Mouse (Mus musculus): ENCODE measurements around the gene Efhc1. TPM values are rescaled to one million over a fixed set of nuclear protein-coding genes. Genes with fewer than 3 reads are reported as not detected.

Efhc1 gene
- polyA plus RNA-seq, 1 experiment from 2014 or later = 2.2 TPM

- Histone ChIP-seq H3K4me3 (no peak overlapping the region), H3K36me3 (replicated peaks) (no peaks in the 10 kb centered on the region), H3K9me3 (no peaks in the 10 kb centered on the region), H3K27ac (replicated peaks) (no peak overlapping the region), H3K27me3 (replicated peaks; ENCODE audit: low read depth, poor library complexity, severe bottlenecking) (no peaks in the 10 kb centered on the region), H3K4me1 (no peaks in the 10 kb centered on the region)
- no peak for DNase-seq (ENCODE audit: low spot score)
- WGBS = 93% methylated on average over 6 of the region's 6 CpGs
Observed at GRCm38 (mm10) chr1:20973389-20973788, 22.0 kb downstream of the Efhc1 start.

GRCm38 (mm10) chr1:20974341-20975135 lies 23.1 kb downstream of the Efhc1 start:
- Histone ChIP-seq H3K4me3 (no peak overlapping the region), H3K36me3 (replicated peaks) (no peaks in the 10 kb centered on the region), H3K4me1 (no peaks in the 10 kb centered on the region), H3K27ac (replicated peaks) (no peak overlapping the region), H3K9me3 (no peaks in the 10 kb centered on the region), H3K27me3 (replicated peaks; ENCODE audit: low read depth, poor library complexity, severe bottlenecking) (no peaks in the 10 kb centered on the region)
- 78% methylated on average over 9 of the region's 9 CpGs for WGBS
- no peak for DNase-seq (ENCODE audit: low spot score)

GRCm38 (mm10) chr1:20980553-20980952 lies 29.1 kb downstream of the Efhc1 start:
- Histone ChIP-seq H3K9me3 (no peaks in the 10 kb centered on the region), H3K4me1 (no peaks in the 10 kb centered on the region), H3K27me3 (replicated peaks; ENCODE audit: low read depth, poor library complexity, severe bottlenecking) (no peaks in the 10 kb centered on the region), H3K36me3 (replicated peaks) (no peaks in the 10 kb centered on the region), H3K27ac (replicated peaks) (no peak overlapping the region), H3K4me3 (no peak overlapping the region)
- DNase-seq (ENCODE audit: low spot score) = no peak
- WGBS = 35% methylated on average over 1 of the region's 1 CpGs

- DNase-seq (ENCODE audit: low spot score) = no peak
- no peak overlapping the region for H3K4me3 ChIP-seq
- no peaks in the 10 kb centered on the region for H3K9me3 ChIP-seq
- 91% methylated on average over 6 of the region's 6 CpGs for WGBS
- H3K27ac ChIP-seq (replicated peaks) = no peak overlapping the region
- no peaks in the 10 kb centered on the region for H3K36me3 ChIP-seq (replicated peaks)
- H3K27me3 ChIP-seq (replicated peaks; ENCODE audit: low read depth, poor library complexity, severe bottlenecking) = no peaks in the 10 kb centered on the region
- no peaks in the 10 kb centered on the region for H3K4me1 ChIP-seq
Observed at GRCm38 (mm10) chr1:20981764-20982163, 30.3 kb downstream of the Efhc1 start.

- DNase-seq (ENCODE audit: low spot score) = no peak
- Histone ChIP-seq H3K36me3 (replicated peaks) (no peaks in the 10 kb centered on the region), H3K27me3 (replicated peaks; ENCODE audit: low read depth, poor library complexity, severe bottlenecking) (no peaks in the 10 kb centered on the region), H3K9me3 (no peaks in the 10 kb centered on the region), H3K4me3 (no peak overlapping the region), H3K4me1 (no peaks in the 10 kb centered on the region), H3K27ac (replicated peaks) (no peak overlapping the region)
- WGBS = 75% methylated on average over 2 of the region's 2 CpGs
Observed at GRCm38 (mm10) chr1:20984103-20984502, 32.7 kb downstream of the Efhc1 start.

- 76% methylated on average over 4 of the region's 4 CpGs for WGBS
- no peaks in the 10 kb centered on the region for H3K9me3 ChIP-seq
- no peak for DNase-seq (ENCODE audit: low spot score)
- H3K36me3 ChIP-seq (replicated peaks) = no peaks in the 10 kb centered on the region
- no peak overlapping the region for H3K27ac ChIP-seq (replicated peaks)
- H3K4me3 ChIP-seq = no peak overlapping the region
- H3K27me3 ChIP-seq (replicated peaks; ENCODE audit: low read depth, poor library complexity, severe bottlenecking) = no peaks in the 10 kb centered on the region
- no peaks in the 10 kb centered on the region for H3K4me1 ChIP-seq
Observed at GRCm38 (mm10) chr1:20984582-20984981, 33.2 kb downstream of the Efhc1 start.

GRCm38 (mm10) chr1:20986378-20987056 lies 35.1 kb downstream of the Efhc1 start:
- 74% methylated on average over 10 of the region's 10 CpGs for WGBS
- Histone ChIP-seq H3K27me3 (replicated peaks; ENCODE audit: low read depth, poor library complexity, severe bottlenecking) (no peaks in the 10 kb centered on the region), H3K36me3 (replicated peaks) (no peaks in the 10 kb centered on the region), H3K27ac (replicated peaks) (no peak overlapping the region), H3K4me3 (no peak overlapping the region), H3K9me3 (no peaks in the 10 kb centered on the region), H3K4me1 (no peaks in the 10 kb centered on the region)
- DNase-seq (ENCODE audit: low spot score) = no peak

- no peak for DNase-seq (ENCODE audit: low spot score)
- no peak overlapping the region for H3K4me3 ChIP-seq
- no peak overlapping the region for H3K27ac ChIP-seq (replicated peaks)
- 89% methylated on average over 11 of the region's 11 CpGs for WGBS
- H3K36me3 ChIP-seq (replicated peaks) = no peaks in the 10 kb centered on the region
- H3K27me3 ChIP-seq (replicated peaks; ENCODE audit: low read depth, poor library complexity, severe bottlenecking) = no peaks in the 10 kb centered on the region
- H3K4me1 ChIP-seq = no peaks in the 10 kb centered on the region
- H3K9me3 ChIP-seq = no peaks in the 10 kb centered on the region
Observed at GRCm38 (mm10) chr1:20989461-20990083, 38.1 kb downstream of the Efhc1 start.

DNA sequence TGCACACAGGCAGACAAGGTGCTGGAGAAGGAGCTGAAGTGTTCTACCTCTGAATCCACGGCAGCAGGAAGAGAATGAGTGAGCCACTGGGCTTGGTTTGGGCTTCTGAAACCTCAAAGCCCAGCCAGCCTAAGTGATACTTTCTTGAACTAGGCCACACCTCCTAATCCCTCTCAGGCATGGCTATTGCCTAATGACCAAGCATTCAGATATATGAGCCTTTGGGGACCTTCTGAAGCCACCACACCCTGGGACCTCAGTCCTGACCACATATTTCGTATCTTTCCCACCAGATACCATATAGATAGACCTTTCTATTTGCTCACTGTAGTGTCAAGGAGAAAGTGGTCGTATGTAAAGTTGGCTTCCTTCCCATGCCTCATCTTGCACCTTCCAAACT lies 42.3 kb downstream of the Efhc1 start:
- DNase-seq (ENCODE audit: low spot score) = no peak
- no peak overlapping the region for H3K4me3 ChIP-seq
- H3K4me1 ChIP-seq = peaks cover 22% of the 10 kb centered on the region
- H3K36me3 ChIP-seq (replicated peaks) = peaks cover 3% of the 10 kb centered on the region; the same call in 1 of the 2 replicates
- no peak overlapping the region for H3K27ac ChIP-seq (replicated peaks)
- H3K9me3 ChIP-seq = no peaks in the 10 kb centered on the region
- no peaks in the 10 kb centered on the region for H3K27me3 ChIP-seq (replicated peaks; ENCODE audit: low read depth, poor library complexity, severe bottlenecking)
- 90% methylated on average over 3 of the region's 3 CpGs for WGBS

DNA sequence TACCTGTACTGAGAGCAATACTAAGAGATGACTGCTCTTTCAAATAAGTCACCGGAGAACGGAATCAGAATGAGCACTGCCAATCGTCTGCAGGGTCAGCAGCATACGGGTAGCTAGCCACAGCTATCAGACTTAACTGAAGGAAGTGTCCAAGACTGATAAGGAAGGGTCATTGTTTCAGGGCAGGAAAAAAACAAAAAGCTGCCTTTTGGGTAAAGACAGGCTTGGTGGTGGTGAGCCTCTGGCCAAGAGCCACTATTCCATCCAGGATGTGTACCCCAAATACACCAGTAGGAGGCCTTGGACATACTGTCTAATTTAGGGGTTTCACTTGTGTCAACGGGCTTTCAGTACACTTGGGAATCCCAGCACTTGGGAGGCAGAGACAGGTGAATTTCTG lies 42.9 kb downstream of the Efhc1 start:
- Histone ChIP-seq H3K9me3 (no peaks in the 10 kb centered on the region), H3K27me3 (replicated peaks; ENCODE audit: low read depth, poor library complexity, severe bottlenecking) (no peaks in the 10 kb centered on the region), H3K4me3 (no peak overlapping the region), H3K4me1 (peaks cover 23% of the 10 kb centered on the region), H3K27ac (replicated peaks) (no peak overlapping the region), H3K36me3 (replicated peaks) (peaks cover 10% of the 10 kb centered on the region; the same call in 1 of the 2 replicates)
- 90% methylated on average over 5 of the region's 5 CpGs for WGBS
- no peak for DNase-seq (ENCODE audit: low spot score)

GRCm38 (mm10) chr1:20995331-20995986 lies 44.0 kb downstream of the Efhc1 start:
- Histone ChIP-seq H3K27ac (replicated peaks) (no peak overlapping the region), H3K9me3 (no peaks in the 10 kb centered on the region), H3K4me1 (peaks cover 23% of the 10 kb centered on the region), H3K27me3 (replicated peaks; ENCODE audit: low read depth, poor library complexity, severe bottlenecking) (no peaks in the 10 kb centered on the region), H3K4me3 (no peak overlapping the region), H3K36me3 (replicated peaks) (peaks cover 21% of the 10 kb centered on the region)
- no peak for DNase-seq (ENCODE audit: low spot score)
- WGBS = 69% methylated on average over 7 of the region's 7 CpGs

DNA sequence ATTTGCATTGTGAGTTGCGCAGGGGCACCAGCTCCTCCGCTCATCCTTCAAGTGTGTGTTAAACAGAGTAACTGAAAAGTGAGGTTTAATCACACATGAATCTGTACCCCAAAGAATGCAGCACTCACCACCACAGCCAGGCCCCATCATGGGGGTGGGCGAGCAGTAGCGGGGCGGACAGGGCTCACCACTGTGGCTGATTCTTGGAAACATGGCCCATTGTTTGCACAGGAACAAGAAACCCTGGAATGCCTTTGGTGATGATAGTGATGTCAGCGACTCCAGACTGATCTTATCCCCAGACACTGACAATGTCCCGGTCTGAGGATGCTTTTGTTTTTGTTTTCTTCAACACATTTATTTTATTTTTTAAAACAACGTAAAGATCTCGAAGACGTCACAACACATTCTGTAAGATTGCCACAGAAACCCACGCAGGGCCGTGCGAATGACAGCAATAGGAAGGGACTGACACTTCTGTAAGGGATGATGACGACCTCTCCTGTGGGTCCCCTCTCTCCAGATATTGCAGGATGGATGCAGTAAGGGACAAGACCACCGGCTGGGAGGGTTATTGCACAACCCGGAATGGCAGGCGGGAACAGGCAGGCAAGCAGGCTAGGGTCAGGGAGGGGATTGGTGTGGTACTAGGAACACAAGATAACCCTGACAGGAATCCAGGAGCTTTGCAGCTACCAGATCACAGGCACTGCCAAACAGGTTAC lies 45.3 kb downstream of the Efhc1 start:
- Histone ChIP-seq H3K36me3 (replicated peaks) (peaks cover 34% of the 10 kb centered on the region), H3K27ac (replicated peaks) (peak overlapping the region; percentile 21; the same call in 1 of the 2 replicates), H3K27me3 (replicated peaks; ENCODE audit: low read depth, poor library complexity, severe bottlenecking) (no peaks in the 10 kb centered on the region), H3K9me3 (no peaks in the 10 kb centered on the region), H3K4me3 (no peak overlapping the region), H3K4me1 (peaks cover 23% of the 10 kb centered on the region)
- 53% methylated on average over 17 of the region's 17 CpGs for WGBS
- peak; percentile 33 for DNase-seq (ENCODE audit: low spot score)

All from embryonic facial prominence, embryonic 10.5 days (tissue).